Comparison of ENCODE assay signal across 17 mouse cellular contexts in the genomic region with DNA sequence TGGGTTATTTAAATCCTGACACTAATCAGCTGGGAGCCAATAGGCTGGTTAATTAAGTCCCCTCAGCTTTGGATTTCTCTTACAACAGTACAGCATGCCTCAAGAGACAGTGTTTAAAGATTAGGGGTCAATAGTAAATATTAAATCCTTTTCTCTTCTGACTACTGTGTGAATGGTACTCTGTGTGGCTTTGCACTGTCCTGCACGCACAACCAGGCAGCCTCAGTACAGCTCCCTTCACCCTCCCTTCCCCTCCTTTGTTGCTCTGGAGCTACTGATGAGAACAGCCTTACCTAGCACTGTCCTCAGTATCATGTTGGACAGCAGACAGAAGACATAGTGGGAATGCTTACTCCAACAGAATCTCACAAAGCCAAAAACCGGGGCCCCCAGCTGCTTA. TPM values are rescaled to one million over a fixed set of nuclear protein-coding genes. Genes with fewer than 3 reads are reported as not detected.
DNase-seq lines count a peak whose midpoint lies in the region; ATAC-seq and TF ChIP-seq lines count a peak whose summit lies in the region.
"Had no signal": no experiment of that assay in that cellular context is flagged by ENCODE, and none has a peak within 500 bp of the region (broad histone marks: within the 10 kb centered on the region; RNA-seq: fewer than 3 reads in every experiment).

No protein-coding gene starts in this region.

- no peak for TF ChIP-seq CTCF in spleen, adult 2 months (IDR thresholded peaks at IDR 0.05; ENCODE audit: extremely low read depth, insufficient read depth, insufficient read length, insufficient replicate concordance)
- TF ChIP-seq CTCF in hindbrain, postnatal 0 days (IDR thresholded peaks at IDR 0.05; ENCODE audit: low read depth) = no peak

- peaks cover 16% of the 10 kb centered on the region for H3K4me1 ChIP-seq in hindbrain, embryonic 13.5 days (replicated peaks)
- 0 out of 2 replicates have a peak, but pooled peaks cover 4% of the 10 kb centered on the region for H3K4me1 ChIP-seq in hindbrain, embryonic 14.5 days (replicated peaks; ENCODE audit: control insufficient read depth, insufficient read depth, low read length)
- H3K4me1 ChIP-seq in spleen, adult 2 months (ENCODE audit: control insufficient read depth, insufficient read depth, insufficient read length) = peaks cover 26% of the 10 kb centered on the region; the same call in 1 of the 2 replicates
- H3K4me1 ChIP-seq in hindbrain, postnatal 0 days (ENCODE audit: insufficient read depth, low read length) = peaks cover 4% of the 10 kb centered on the region; the same call in 1 of the 2 replicates

- no peak overlapping the region for H3K4me3 ChIP-seq in hindbrain, embryonic 13.5 days
- no peak overlapping the region for H3K4me3 ChIP-seq in hindbrain, embryonic 14.5 days (replicated peaks; ENCODE audit: low read length)
- H3K4me3 ChIP-seq in spleen, adult 2 months (ENCODE audit: extremely low read depth, insufficient read depth, insufficient read length) = no peak overlapping the region
- no peak overlapping the region for H3K4me3 ChIP-seq in hindbrain, postnatal 0 days (ENCODE audit: low read length)
- H3K4me3 ChIP-seq: erythroblast, embryonic 14.5 days; heart, embryonic 13.5 days; limb, embryonic 13.5 days had no signal

- H3K27ac ChIP-seq in hindbrain, embryonic 13.5 days = no peak overlapping the region
- no peak overlapping the region; the same call in 1 of the 2 replicates for H3K27ac ChIP-seq in hindbrain, embryonic 14.5 days
- H3K27ac ChIP-seq in spleen, adult 2 months (ENCODE audit: insufficient read depth, low read length) = 0 out of 2 replicates have a peak overlapping the region, but pooled peaks have one; percentile 21
- no peak overlapping the region for H3K27ac ChIP-seq in hindbrain, postnatal 0 days
- H3K27ac ChIP-seq: heart, embryonic 13.5 days had no signal

- DNase-seq in hindbrain, embryonic 14.5 days (ENCODE audit: low spot score) = no peak
- no peak for DNase-seq in spleen, adult 2 months (ENCODE audit: low read depth in 1 of 2, low spot score in 2 of 2)
- DNase-seq in spleen, postnatal 10 days (ENCODE audit: low spot score in 2 of 2) = no peak
- no peak for DNase-seq in hindbrain, postnatal 0 days (ENCODE audit: low spot score)
- peak; percentile 50 for DNase-seq in retina, postnatal 1 day
- no peak for DNase-seq in frontal cortex, adult 2 months (ENCODE audit: extremely low spot score in 1 of 2, low spot score in 1 of 2)
- no peak for DNase-seq in right cerebral cortex, adult 18-20 months
- DNase-seq: cerebellum, adult 9-11 months; heart, postnatal 4 days; lung, postnatal 14 days had no signal

- TF ChIP-seq POLR2A in spleen, adult 2 months (IDR thresholded peaks at IDR 0.05; ENCODE audit: low read depth, low read length) = no peak

- no peak overlapping the region for H3K9ac ChIP-seq in hindbrain, embryonic 13.5 days
- no peak overlapping the region for H3K9ac ChIP-seq in hindbrain, embryonic 14.5 days
- H3K9ac ChIP-seq in hindbrain, postnatal 0 days (replicated peaks; ENCODE audit: low read length) = no peak overlapping the region
- H3K9ac ChIP-seq: heart, embryonic 13.5 days; limb, embryonic 13.5 days had no signal

- H3K9me3 ChIP-seq in hindbrain, embryonic 13.5 days = peaks cover 5% of the 10 kb centered on the region; the same call in 1 of the 2 replicates
- peaks cover 6% of the 10 kb centered on the region; the same call in 1 of the 2 replicates for H3K9me3 ChIP-seq in hindbrain, embryonic 14.5 days (ENCODE audit: control insufficient read depth, low read length)
- 0 out of 2 replicates have a peak, but pooled peaks cover 3% of the 10 kb centered on the region for H3K9me3 ChIP-seq in hindbrain, postnatal 0 days (ENCODE audit: low read length)
- H3K9me3 ChIP-seq: heart, embryonic 13.5 days; limb, embryonic 13.5 days had no signal

- 62% methylated on average over 2 of the region's 2 CpGs for WGBS in hindbrain, embryonic 13.5 days
- 71% methylated on average over 2 of the region's 2 CpGs for WGBS in hindbrain, embryonic 14.5 days
- 89% methylated on average over 2 of the region's 2 CpGs for WGBS in spleen, adult 2 months
- 60% methylated on average over 2 of the region's 2 CpGs for WGBS in hindbrain, postnatal 0 days

- no peaks in the 10 kb centered on the region for H3K36me3 ChIP-seq in hindbrain, embryonic 13.5 days
- no peaks in the 10 kb centered on the region for H3K36me3 ChIP-seq in hindbrain, embryonic 14.5 days (replicated peaks; ENCODE audit: control insufficient read depth, insufficient read depth)
- 0 out of 2 replicates have a peak, but pooled peaks cover 2% of the 10 kb centered on the region for H3K36me3 ChIP-seq in spleen, adult 2 months (ENCODE audit: control insufficient read depth, insufficient read depth, low read length)
- H3K36me3 ChIP-seq in hindbrain, postnatal 0 days (ENCODE audit: insufficient read depth, low read length) = no peaks in the 10 kb centered on the region
- H3K36me3 ChIP-seq: limb, embryonic 13.5 days had no signal

- H3K4me2 ChIP-seq in hindbrain, embryonic 13.5 days = no peak overlapping the region
- H3K4me2 ChIP-seq in hindbrain, embryonic 14.5 days (replicated peaks) = no peak overlapping the region
- no peak overlapping the region for H3K4me2 ChIP-seq in hindbrain, postnatal 0 days (ENCODE audit: low read depth, low read length)
- H3K4me2 ChIP-seq: heart, embryonic 13.5 days had no signal

- peak; percentile 43; the same call in 1 of the 2 replicates for ATAC-seq in hindbrain, embryonic 13.5 days (ENCODE audit: low FRiP score)
- no peak; the same call in 1 of the 2 replicates for ATAC-seq in hindbrain, embryonic 14.5 days (ENCODE audit: low FRiP score)
- 0 out of 2 replicates have a peak, but pooled peaks have one; percentile 24 for ATAC-seq in hindbrain, postnatal 0 days
- ATAC-seq: intestine, embryonic 16.5 days had no signal

- H3K27me3 ChIP-seq in hindbrain, embryonic 13.5 days = no peaks in the 10 kb centered on the region
- H3K27me3 ChIP-seq in hindbrain, embryonic 14.5 days (ENCODE audit: control insufficient read depth, insufficient read depth, low read length) = no peaks in the 10 kb centered on the region
- H3K27me3 ChIP-seq in spleen, adult 2 months (ENCODE audit: control insufficient read depth, insufficient read depth, low read length) = no peaks in the 10 kb centered on the region
- no peaks in the 10 kb centered on the region for H3K27me3 ChIP-seq in hindbrain, postnatal 0 days (ENCODE audit: insufficient read depth, low read length)
- H3K27me3 ChIP-seq: heart, embryonic 13.5 days; limb, embryonic 13.5 days had no signal

RNA-seq across cellular contexts. Expression of a gene that starts 56.9 kb away (rescaled TPM):
- polyA plus RNA-seq in hindbrain, embryonic 13.5 days (2015; fragmentation: Nextera tagmentation; extraction: Ambion mirVana) = 0.10 TPM in 1 of 2 replicates, not detected in the other
- 0.14 and 0.23 TPM in 2 replicates for polyA plus RNA-seq in hindbrain, embryonic 14.5 days (2014; fragmentation: Nextera tagmentation; extraction: Ambion mirVana)
- 4.2 TPM in 2 replicates for polyA plus RNA-seq in spleen, adult 2 months (2012; rRNA removed)
- 0.21 TPM in 1 of 2 replicates, not detected in the other for total RNA-seq in hindbrain, postnatal 0 days (2014; rRNA removed)
- 0.33 and 0.35 TPM in 2 replicates for polyA plus RNA-seq in hindbrain, postnatal 0 days (2015; fragmentation: Nextera tagmentation; extraction: Ambion mirVana)
- polyA plus RNA-seq in frontal cortex, adult 2 months (2012; rRNA removed) = 0.34 and 0.40 TPM in 2 replicates
- total RNA-seq: layer of hippocampus, adult 2 months had no signal
- polyA plus RNA-seq: erythroblast, embryonic 14.5 days; neural tube, embryonic 11.5 days had no signal

RNA-seq across cellular contexts. Expression of a gene that starts 58.8 kb away (rescaled TPM):
- 7.0 and 9.8 TPM in 2 replicates for polyA plus RNA-seq in hindbrain, embryonic 13.5 days (2015; fragmentation: Nextera tagmentation; extraction: Ambion mirVana)
- polyA plus RNA-seq in hindbrain, embryonic 14.5 days (2014; fragmentation: Nextera tagmentation; extraction: Ambion mirVana) = 7.6 and 8.8 TPM in 2 replicates
- polyA plus RNA-seq in spleen, adult 2 months (2012; rRNA removed) = 12.2 and 12.5 TPM in 2 replicates
- 3.0 and 4.9 TPM in 2 replicates for total RNA-seq in hindbrain, postnatal 0 days (2014; rRNA removed)
- polyA plus RNA-seq in hindbrain, postnatal 0 days (2015; fragmentation: Nextera tagmentation; extraction: Ambion mirVana) = 3.6 and 5.0 TPM in 2 replicates
- 2.6 and 3.2 TPM in 2 replicates for polyA plus RNA-seq in frontal cortex, adult 2 months (2012; rRNA removed)
- polyA plus RNA-seq: erythroblast, embryonic 14.5 days had no signal
